Mouse (Mus musculus) liver, embryonic 14.5 days (tissue): ENCODE results near the gene Sprn.

ENCODE experiments used
- CTCF ChIP-seq: IDR thresholded peaks from 2 replicates; pipeline ENCODE4 v1.5.1; 2016; ENCODE audit warnings: antibody characterized with exemption, low read depth, control low read depth
- EP300 ChIP-seq: IDR thresholded peaks from 2 replicates; pipeline ENCODE4 v1.6.1; 2016; ENCODE audit warnings: antibody characterized with exemption, low read depth

- TF ChIP-seq CTCF (no peak), EP300 (no peak)
These were observed 34.2 kb downstream of the Sprn start for GRCm38 (mm10) chr7:140120484-140120883.
